Mouse (Mus musculus): ENCODE results near the gene Cpa4.

Cpa4 gene

DNA sequence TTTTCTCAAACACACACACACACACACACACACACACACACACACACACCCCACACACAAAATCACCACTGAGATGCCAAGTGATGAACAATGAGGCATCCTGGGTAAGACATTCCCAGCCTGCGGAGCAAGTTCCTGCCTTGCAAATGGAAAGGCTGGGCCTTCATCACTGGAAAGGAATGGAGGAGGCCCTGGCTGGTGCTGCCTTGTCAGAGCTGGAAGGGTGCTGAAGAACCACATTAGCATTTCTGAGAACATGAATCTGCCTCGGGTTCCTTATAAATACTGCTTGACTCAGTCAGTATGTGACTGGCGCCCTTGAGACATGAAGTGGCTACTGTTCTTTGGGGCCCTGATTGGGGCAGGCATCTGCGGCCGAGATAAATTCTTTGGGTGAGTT, at the start of gene Cpa4:
Gene Cpa4 (plus strand): TSS at position 301 of the 400 bp plus-strand sequence.
- DNase-seq (ENCODE audit: low read depth, low spot score), result no peak

DNA sequence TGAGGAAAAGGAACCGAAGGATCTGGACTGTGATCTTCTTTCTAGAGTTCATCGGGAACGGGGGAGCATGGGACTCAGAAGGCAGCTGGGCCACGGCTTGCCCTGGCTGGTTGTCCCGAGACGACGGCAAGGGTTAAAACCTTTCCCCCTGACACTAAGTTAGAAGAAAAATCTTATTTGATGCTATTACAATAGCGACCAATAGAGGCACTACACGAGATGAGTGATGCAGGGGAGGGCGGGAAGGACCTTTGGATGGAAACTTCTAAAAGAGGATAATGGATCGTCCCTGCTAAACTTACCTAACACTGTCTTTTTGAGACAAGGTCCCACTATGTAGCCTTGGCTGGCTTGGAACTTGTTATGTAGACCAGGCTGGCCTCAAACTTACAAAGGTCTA, 47.8 kb upstream of the Cpa4 start:
- DNase-seq (ENCODE audit: low read depth, low spot score), result no peak

DNA sequence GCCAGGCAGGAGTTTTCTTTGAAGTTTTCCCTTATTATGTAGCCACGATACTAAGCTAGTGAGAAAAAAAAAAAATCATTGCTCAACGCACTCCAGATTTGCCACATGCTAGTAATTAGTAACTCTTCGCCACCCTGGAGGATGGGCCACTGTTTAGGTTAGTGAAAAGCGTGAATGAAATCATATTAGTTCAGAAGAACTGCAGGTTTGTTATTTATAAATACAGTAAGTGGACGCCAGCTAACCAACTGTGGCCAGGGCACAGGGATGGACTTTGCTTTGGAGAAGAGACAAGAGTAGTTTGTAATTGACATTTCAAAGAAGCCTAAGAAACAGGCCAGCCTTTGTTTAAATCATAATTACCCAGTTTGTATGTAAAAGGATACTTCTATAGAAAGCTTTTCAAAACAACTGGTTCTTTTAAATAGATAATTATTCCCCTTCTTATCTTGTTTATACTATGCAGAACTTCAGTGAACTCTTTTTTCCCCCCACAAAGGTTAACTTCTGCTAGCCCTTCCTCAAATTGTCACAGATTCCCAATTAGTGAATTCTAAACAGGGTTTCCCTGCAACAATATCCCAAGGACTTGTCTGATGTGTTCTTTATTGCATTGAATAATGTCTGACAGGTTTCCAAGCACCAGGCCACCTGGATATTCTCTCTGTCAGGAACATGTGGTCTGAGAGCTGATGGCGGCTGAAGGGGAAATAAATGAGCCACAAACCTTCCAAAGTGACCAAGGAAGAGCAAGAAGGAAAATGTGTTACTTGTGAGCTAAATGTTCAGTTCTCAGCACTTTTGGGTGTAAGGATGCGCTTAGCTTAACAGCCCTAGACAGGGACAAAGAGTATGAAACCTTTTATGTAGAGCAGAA, 42.5 kb upstream of the Cpa4 start:
- DNase-seq (ENCODE audit: low read depth, low spot score), result no peak

DNA sequence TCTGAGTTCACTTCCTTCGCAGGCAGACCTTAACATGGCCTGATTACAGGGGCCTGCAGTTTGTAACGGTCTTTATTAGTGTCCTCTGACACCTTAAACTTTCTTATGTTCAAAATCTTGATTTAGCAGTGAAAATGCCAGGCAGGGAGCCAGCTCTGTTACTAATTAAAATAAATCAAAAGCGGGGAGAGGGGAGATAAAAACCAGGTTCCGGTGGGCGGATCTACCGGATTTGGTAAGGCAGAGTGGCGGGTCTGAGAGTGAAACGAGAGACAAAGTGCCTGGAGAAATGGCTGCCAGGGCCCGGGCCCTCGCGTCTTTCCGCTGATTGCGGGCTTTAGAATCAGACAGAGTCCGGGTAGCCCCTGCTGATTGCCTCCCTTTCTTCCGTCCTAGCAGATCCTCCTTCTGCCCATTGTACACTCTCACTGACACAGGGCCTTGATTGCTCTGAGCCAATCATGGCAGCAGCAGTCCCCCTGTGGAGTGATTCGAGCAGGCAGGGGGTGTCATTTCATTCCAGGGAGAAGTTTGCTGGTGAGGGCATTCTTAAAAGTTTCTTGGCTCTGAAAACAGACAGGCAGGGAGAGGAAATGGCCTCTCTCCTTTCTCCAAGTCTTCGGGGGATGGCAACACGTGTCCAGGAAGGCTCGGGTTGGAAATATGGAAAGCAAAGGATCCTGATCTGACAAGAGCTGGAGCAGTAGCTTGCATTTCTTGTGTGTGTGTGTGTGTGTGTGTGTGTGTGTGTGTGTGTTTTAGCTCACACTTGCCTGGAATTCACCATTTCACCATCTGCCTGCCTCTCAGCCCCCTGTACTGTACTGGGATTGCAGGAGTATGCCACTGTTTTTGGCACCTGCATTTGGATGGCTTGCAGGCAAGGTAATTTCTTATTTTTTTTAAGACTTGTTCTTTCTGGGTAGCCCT, 41.3 kb upstream of the Cpa4 start:
- DNase-seq (ENCODE audit: low read depth, low spot score), result no peak

DNA sequence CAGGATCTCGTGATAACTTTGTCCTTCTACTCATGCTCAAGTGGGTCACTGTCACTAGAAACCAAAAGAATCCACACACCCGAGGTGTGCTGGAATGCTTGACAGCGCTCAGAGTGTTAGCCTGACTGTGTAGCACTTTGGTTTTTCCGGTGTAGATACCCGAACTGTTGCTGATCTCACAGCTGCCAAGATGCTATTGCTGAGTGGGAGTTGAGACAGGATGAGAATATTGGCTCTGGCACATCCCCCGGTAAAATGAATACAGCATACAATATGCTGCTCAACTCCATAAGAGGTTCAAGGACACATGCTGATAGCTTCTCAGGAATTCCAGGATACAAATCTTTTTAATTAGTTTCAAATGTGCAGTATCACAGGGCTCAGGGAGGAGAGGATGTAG, 39.4 kb upstream of the Cpa4 start:
- DNase-seq (ENCODE audit: low read depth, low spot score), result no peak

DNA sequence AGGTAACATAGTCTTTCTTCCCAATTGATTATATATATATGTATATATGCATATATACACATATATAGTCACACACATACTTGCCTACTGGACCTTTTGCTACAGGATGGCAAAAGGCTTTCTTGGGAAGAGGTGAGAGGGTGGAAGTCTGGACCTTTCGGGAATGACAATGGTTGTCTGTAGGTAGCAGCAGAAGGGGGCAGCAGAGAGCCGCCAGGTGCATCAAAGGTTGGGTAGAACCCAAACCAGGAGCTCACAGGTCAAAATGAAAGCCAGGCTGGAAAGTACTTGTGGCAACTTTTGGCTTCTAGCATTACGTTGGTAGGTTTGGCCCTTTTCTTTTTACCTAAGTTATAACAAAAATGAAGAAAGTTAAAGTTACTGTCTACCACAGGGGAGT, 32.8 kb upstream of the Cpa4 start:
- DNase-seq (ENCODE audit: low read depth, low spot score), result no peak

DNA sequence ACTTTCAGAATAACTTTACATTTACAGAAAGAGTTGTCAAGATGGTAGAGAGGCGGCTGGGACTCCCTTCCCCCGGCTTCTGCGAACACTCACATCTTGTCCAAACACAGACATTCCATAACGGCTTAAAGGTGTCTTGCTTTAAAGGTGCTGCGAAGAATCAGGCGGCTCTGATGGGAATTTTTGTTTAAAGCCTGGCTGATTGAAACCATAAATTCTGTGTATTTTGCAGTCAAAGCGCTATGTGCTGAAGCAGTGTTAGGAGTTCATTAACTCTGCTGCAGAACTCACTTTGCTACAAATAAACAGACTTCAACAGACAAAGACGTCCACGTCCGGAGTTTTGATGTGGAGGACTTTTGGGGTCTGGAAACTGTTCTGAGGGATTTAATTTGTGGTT, 29.9 kb upstream of the Cpa4 start:
- no peak for DNase-seq (ENCODE audit: low read depth, low spot score)

DNA sequence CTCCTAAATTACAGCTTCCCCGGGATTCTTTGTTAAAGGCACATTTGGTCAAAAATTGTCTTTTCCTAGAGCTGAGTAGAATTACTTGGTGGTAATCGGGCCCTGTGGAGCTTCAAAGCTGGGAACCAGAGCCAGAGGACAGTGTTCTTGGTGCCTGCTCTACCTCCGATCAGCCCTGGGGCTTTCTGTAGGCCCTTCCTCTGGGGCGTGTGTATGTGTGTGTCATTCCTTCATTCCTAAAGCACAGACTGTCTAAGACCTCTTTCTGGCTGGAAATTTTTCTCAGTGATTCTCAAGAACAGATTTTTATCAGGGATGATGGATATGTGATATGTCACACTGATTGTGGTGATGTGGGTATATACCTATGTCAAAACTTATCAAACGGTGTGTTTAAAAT, 29.4 kb upstream of the Cpa4 start:
- no peak for DNase-seq (ENCODE audit: low read depth, low spot score)

DNA sequence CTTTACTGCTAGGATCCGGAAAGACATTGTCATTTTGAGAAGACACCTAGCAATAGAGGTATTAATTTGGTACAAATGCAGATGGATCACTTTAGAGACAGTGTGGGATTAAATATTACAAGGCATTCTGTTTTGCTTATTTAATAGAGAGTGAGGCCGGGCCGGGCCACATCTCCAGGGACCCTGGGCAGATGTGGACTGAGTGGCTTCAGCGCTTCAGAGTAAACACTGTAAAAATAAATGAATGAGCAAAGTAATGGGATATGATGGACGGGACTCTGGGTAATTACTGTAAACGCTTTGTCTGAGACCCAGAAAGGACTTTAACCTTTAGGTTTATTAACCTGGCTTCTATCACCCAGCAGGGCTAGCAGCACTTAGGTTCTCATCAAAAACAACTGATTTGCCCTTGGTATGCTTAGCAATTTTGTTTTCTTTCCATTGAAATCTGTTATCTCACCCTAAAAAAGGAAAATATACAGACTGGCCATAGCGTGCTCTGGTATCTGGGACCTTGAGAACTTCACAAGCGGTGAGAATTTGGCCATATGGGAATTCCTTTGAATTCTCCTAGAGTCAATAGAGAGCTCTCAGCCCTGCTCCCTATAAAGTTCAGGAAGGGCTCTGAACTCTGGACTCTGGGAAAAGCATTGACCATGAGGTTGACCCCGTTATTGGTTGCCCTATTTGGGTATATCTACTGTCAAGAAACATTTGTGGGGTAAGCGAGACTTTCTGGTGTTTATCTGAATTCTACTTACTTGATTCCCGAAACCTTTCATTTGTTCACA, 27.0 kb upstream of the Cpa4 start, which contains the start of gene Cpa2:
Gene Cpa2 (plus strand): TSS at position 574 of the 791 bp plus-strand sequence.
- no peak for DNase-seq (ENCODE audit: low read depth, low spot score)

DNA sequence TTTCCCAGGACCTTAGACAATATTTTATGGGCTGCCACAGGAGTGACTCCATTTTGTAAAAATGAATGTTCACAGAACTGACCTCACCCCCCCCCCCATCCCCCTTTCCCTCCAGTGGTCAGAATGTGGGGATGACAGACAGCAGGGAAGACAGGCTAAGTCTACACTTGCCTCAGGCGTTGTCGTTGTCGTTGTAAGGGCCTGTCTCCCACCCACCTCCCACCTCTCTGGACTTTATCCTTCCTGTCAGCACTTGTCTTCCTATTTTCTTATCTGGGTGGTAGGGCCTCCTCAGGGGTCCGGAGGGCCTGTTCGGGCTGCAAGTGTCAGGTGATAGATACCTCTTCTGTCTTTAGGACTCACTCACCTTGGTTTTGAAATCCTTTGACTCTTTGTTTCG, 25.9 kb upstream of the Cpa4 start:
- DNase-seq (ENCODE audit: low read depth, low spot score), result no peak

DNA sequence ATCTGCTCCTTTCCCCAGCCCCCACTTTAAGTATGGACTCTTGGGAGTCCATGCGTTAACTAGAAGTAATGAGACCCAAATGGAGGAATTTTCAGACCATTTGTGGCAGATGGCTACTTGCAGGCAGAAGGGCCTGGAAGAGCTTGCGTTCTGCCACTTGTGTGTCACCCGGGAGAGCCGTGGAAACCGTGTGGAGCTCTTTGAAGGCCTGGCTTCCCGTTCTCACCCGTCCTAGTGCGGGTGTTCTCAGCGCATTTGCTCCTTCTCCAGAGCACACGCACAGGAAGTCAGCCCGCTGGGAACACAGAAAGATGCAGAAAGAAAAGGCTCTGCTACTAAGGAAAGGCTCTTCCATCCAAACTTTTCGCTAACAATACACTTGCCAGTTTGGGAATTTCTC, 25.1 kb upstream of the Cpa4 start:
- DNase-seq (ENCODE audit: low read depth, low spot score), result no peak

DNA sequence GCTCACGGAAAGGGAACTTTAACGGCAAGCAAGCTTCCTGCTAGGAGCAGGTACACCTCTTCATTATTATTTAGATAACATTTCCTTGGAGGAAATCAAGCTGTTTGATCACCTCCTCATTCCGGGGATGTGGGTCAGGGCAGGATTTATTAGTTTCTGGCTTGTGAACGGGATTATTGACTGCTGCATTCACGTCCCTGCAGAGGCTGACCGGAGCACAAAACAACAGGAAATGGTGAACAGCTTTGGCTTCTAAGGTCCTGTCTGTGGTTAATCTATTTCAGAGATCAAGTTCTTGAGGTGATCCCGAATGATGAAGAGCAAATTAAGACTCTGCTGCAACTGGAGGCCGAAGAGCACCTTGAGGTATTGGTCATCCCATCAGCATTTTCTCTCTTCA, 24.3 kb upstream of the Cpa4 start:
- no peak for DNase-seq (ENCODE audit: low read depth, low spot score)

DNA sequence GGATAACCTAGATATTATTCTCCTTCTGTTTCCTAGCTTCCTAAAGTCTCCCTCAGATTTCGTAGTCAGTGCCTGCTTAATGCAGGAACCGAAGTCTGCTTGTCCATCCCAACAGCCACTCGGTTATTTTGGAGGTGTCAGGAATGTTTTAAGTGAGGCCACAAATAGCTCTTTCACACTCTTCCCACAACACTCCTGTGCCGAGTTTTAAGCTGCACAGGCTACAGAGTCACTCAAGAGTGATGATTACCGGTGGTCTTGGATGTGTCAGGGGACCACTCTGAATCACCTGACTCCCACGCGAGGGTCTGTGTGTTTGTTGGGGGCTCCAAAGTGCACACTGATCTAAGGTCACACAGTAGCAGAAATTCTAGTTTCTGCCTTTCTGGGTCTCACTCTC, 22.5 kb upstream of the Cpa4 start:
- no peak for DNase-seq (ENCODE audit: low read depth, low spot score)

DNA sequence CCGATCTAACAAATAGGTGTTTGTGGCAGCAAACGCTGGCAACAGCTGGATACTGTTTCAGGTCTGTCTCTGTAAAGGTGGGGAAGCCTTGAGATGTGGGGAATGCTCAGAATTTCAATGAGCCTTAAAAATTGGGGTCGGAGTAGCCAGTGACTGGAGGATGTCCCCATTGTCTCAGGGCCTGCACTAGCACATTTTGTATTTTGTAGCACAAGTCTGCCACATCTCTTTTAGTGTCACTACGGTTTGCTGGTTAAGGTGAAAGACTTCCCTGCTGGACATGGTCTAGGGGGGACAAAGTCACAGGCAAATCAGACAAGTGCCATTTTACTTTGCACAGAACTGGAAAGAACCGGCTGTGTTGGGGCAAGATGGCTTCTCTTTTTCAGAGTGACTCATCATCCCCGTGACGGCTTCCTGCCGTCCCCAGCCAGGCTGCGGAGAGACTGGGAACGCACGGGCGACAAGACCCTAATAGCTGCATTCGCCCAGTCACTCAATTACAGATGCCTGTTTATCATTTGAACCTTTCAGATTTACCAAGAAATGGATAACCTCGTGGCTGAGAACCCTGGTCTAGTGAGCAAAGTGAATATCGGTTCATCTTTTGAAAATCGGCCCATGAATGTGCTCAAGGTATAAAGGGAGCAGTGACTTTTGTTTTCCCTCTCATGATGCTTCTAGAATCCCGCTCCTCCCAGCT, 21.4 kb upstream of the Cpa4 start:
- no peak for DNase-seq (ENCODE audit: low read depth, low spot score)

DNA sequence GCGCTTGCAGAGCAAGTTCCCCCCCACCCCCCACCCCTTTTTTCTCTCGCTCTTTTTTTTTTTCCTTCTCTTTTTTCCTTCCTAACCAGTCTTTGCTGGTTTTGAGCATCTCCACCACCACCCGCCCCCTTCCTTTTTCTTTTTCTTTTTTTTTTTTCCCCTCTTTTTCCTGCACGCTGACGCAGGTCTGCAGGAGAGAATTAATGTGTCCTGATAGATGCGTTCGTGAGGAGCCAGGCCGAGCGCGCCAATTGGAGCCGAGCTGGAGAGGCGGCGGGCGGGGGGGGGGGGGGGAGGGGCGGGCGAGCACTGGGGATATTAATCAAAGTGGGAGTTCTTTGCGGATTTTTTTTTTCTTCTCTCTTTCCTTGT, 20.9 kb upstream of the Cpa4 start:
- no peak for DNase-seq (ENCODE audit: low read depth, low spot score)

DNA sequence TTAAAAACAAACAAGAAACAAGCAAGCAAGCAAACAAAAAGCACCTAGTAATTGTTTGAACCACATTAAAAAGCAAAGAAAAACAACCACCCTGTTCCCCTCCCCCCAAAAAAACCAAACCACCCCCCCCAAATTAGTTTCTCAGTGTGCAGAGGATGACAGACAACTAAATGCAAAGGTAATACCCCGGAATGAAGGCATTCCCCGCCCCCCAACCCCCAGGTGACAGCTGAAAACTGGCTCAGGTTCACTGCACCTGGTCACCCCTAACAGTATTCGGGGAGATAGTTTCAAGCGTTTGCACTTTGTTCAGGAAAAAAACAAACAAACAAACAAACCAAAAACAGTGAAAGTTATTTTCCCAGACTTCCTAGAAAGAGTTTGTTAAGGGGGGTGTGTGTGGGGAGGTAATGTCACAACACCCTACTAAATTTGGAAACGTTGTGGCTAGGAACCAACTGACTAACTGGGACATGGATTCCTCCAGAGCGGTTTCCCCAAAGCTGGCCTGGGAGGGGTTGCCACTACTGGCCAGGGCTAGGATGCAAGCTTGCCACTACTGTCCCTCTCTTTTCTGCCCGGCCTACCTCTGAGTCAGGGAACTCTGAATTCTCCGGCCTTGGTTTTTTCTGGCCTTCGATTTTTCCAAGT, 20.4 kb upstream of the Cpa4 start:
- DNase-seq (ENCODE audit: low read depth, low spot score), result no peak

DNA sequence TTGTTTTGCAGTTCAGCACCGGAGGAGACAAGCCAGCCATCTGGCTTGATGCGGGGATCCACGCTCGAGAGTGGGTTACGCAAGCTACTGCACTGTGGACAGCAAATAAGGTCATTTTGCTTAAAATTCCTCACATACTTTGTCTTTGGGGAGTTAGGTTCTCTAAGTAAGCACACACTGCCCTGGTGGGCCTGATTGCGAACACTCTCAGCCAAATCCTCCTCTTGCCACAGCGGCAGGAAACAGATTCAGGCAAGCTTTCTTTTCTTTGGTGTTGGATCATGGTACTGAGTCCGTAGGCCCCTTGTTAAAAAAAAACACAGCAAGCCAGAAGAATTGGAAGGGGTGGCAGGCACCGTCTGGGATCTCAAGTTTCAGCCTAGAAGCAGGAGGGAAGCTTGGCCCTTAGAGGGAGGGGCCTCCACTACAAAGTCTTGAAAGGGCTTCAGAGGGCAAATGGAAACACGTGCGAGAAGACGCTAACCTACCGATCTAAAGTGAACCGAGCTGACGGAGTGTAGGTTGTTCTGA, 18.9 kb upstream of the Cpa4 start:
- DNase-seq (ENCODE audit: low read depth, low spot score), result no peak

DNA sequence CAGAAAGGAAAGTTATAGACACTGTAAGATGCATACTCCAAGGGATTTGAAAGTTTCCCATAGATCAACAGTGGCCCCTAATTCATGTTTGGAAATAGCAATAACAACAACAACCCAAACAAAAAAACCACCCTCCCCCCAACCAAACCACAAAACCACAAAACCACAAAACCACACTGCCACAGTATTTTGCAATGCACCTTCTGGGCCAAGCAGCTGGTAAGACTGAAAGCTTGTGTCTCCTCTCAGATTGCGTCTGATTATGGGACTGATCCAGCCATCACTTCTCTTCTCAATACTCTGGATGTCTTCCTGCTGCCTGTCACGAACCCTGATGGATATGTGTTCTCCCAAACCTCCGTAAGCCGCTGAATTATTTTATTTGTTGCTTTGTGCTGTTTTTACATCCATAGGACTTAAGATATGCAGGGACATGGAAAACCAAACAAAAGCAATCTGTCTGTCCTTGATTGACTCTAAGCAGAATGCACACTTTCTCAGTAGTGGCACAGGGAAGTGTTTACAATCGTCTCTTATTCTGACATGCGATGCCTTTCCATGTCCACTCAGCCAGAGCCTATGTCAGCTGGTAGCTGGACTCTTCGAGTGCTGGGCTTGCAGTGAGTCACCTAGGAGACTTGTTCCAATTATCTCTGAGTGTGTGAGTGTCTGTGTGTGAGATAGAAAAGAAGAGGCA, 17.5 kb upstream of the Cpa4 start:
- DNase-seq (ENCODE audit: low read depth, low spot score), result no peak

DNA sequence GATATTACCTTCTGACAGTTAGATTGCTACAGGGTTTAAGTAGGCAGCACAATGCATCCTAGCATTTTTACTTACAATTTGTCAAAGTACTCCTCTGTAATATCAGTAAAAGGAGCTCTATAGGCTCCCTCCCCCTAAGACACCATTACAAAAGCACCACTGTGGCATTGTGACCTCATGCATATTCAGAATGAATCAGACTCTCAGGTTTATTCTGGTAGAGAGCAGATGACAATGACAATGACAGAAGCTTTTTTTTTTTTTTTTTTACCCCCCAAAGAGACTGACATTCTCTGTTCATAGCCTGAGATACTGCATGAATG, 17.0 kb upstream of the Cpa4 start:
- DNase-seq (ENCODE audit: low read depth, low spot score), result no peak

All from retina, postnatal 7 days (tissue).